Mouse (Mus musculus) heart, embryonic 10.5 days (tissue): ENCODE data around the gene Col16a1. TPM values are rescaled to one million over a fixed set of nuclear protein-coding genes. Genes with fewer than 3 reads are reported as not detected.

Experiments
- DNase-seq: peaks from one replicate; pipeline ENCODE4 v3.0.0-alpha.2; 2017; ENCODE audit warnings: low spot score
- H3K27ac ChIP-seq: fragments of 300-500 bp; sonication (generic); 2 replicates; pipeline ENCODE4 v1.5.1; 2016; ENCODE audit warnings: mild to moderate bottlenecking
- H3K27me3 ChIP-seq: fragments of 300-500 bp; sonication (generic); 2 replicates; pipeline ENCODE4 v1.6.1; 2016; ENCODE audit warnings: mild to moderate bottlenecking; ENCODE audit not compliant: poor library complexity, insufficient read depth, severe bottlenecking
- H3K36me3 ChIP-seq: fragments of 300-500 bp; sonication (generic); 2 replicates; pipeline ENCODE4 v1.6.1; 2016; ENCODE audit warnings: mild to moderate bottlenecking, moderate library complexity
- H3K4me1 ChIP-seq: fragments of 300-500 bp; sonication (generic); 2 replicates; pipeline ENCODE4 v1.6.1; 2016; ENCODE audit warnings: mild to moderate bottlenecking
- H3K4me3 ChIP-seq: fragments of 300-500 bp; sonication (generic); 2 replicates; pipeline ENCODE4 v1.5.1; 2016; ENCODE audit warnings: mild to moderate bottlenecking, moderate library complexity
- H3K9me3 ChIP-seq: fragments of 300-500 bp; sonication (generic); 2 replicates; pipeline ENCODE4 v1.6.1; 2016; ENCODE audit warnings: mild to moderate bottlenecking, moderate library complexity
- WGBS: fragments of 180-500 bp; shearing (Covaris S2); methylation state at CpG from one replicate; pipeline ENCODE4 v1.1.7; 2016; 5-methylcytosine and 5-hydroxymethylcytosine counted together
- polyA plus RNA-seq: library from polyadenylated mRNA; unstranded; fragments of >200 nt; fragmentation: Nextera tagmentation; extraction: Ambion mirVana; gene quantifications from 2 replicates; pipeline ENCODE4 v1.2.1, GENCODE M21; 2016

Gene Col16a1
- polyA plus RNA-seq: 11.0 and 11.7 TPM in 2 replicates

- Histone ChIP-seq H3K4me1 (peaks cover 53% of the 10 kb centered on the region), H3K4me3 (peak within 1 kb of the TSS; percentile 66), H3K36me3 (no peaks in the 10 kb centered on the region), H3K27me3 (peaks cover 48% of the 10 kb centered on the region), H3K27ac (peak within 1 kb of the TSS; percentile 93), H3K9me3 (no peaks in the 10 kb centered on the region)
- under 1% methylated on average over 46 of the region's 46 CpGs for WGBS
- peak; percentile 90 for DNase-seq
These were observed at the start of gene Col16a1 for GRCm38 (mm10) chr4:130047331-130048202. TSS of gene Col16a1 (plus strand) at chr4:130047840.

- Histone ChIP-seq H3K27ac (no peak overlapping the region), H3K36me3 (no peaks in the 10 kb centered on the region), H3K4me3 (no peak overlapping the region), H3K9me3 (no peaks in the 10 kb centered on the region), H3K4me1 (peaks cover 35% of the 10 kb centered on the region), H3K27me3 (peaks cover 75% of the 10 kb centered on the region)
- no peak for DNase-seq
- WGBS: 34% methylated on average over 11 of the region's 11 CpGs
These were observed 49.5 kb upstream of the Col16a1 start for GRCm38 (mm10) chr4:129998124-129998523.

- 36% methylated on average over 5 of the region's 5 CpGs for WGBS
- Histone ChIP-seq H3K27ac (peak overlapping the region; percentile 63; the same call in 1 of the 2 replicates), H3K27me3 (peaks cover 75% of the 10 kb centered on the region), H3K36me3 (no peaks in the 10 kb centered on the region), H3K9me3 (no peaks in the 10 kb centered on the region), H3K4me3 (no peak overlapping the region), H3K4me1 (peaks cover 38% of the 10 kb centered on the region)
- DNase-seq: no peak
These were observed 45.9 kb upstream of the Col16a1 start for GRCm38 (mm10) chr4:130001710-130002109.

GRCm38 (mm10) chr4:130002157-130002556 is 45.5 kb upstream of the Col16a1 start:
- Histone ChIP-seq H3K4me3 (no peak overlapping the region), H3K9me3 (no peaks in the 10 kb centered on the region), H3K4me1 (peaks cover 39% of the 10 kb centered on the region), H3K27me3 (peaks cover 75% of the 10 kb centered on the region), H3K27ac (peak overlapping the region; percentile 63; the same call in 1 of the 2 replicates), H3K36me3 (no peaks in the 10 kb centered on the region)
- 62% methylated on average over 10 of the region's 10 CpGs for WGBS
- DNase-seq: no peak

GRCm38 (mm10) chr4:130005593-130005992 is 42.0 kb upstream of the Col16a1 start:
- DNase-seq: no peak
- Histone ChIP-seq H3K27me3 (peaks cover 73% of the 10 kb centered on the region), H3K27ac (no peak overlapping the region), H3K4me1 (peaks cover 28% of the 10 kb centered on the region), H3K36me3 (no peaks in the 10 kb centered on the region), H3K9me3 (no peaks in the 10 kb centered on the region), H3K4me3 (no peak overlapping the region)
- 47% methylated on average over 9 of the region's 9 CpGs for WGBS

- 6% methylated on average over 25 of the region's 25 CpGs for whole genome bisulfite sequencing
- Histone ChIP-seq H3K27ac (peak overlapping the region; percentile 63; the same call in 1 of the 2 replicates), H3K36me3 (no peaks in the 10 kb centered on the region), H3K27me3 (peaks cover 82% of the 10 kb centered on the region), H3K9me3 (no peaks in the 10 kb centered on the region), H3K4me1 (peaks cover 19% of the 10 kb centered on the region), H3K4me3 (peak overlapping the region; percentile 55)
- no peak for DNase-seq
These were observed 41.1 kb upstream of the Col16a1 start for GRCm38 (mm10) chr4:130006533-130006932.

GRCm38 (mm10) chr4:130009043-130009442 is 38.6 kb upstream of the Col16a1 start:
- peaks cover 97% of the 10 kb centered on the region for H3K27me3 ChIP-seq
- WGBS: 67% methylated on average over 14 of the region's 14 CpGs

GRCm38 (mm10) chr4:130010723-130011122 is 36.9 kb upstream of the Col16a1 start:
- Histone ChIP-seq H3K27me3 (peaks cover 97% of the 10 kb centered on the region), H3K9me3 (no peaks in the 10 kb centered on the region), H3K4me1 (peaks cover 26% of the 10 kb centered on the region), H3K4me3 (no peak overlapping the region), H3K36me3 (no peaks in the 10 kb centered on the region), H3K27ac (no peak overlapping the region)
- WGBS: 87% methylated on average over 4 of the region's 4 CpGs
- DNase-seq: no peak

More at GRCm38 (mm10) chr4:130009043-130009442, 38.6 kb upstream of the Col16a1 start:
- DNase-seq: no peak
- H3K4me3 ChIP-seq: no peak overlapping the region
- H3K36me3 ChIP-seq: no peaks in the 10 kb centered on the region
- H3K4me1 ChIP-seq: peaks cover 17% of the 10 kb centered on the region
- no peaks in the 10 kb centered on the region for H3K9me3 ChIP-seq
- H3K27ac ChIP-seq: no peak overlapping the region

- Histone ChIP-seq H3K27me3 (peaks cover 97% of the 10 kb centered on the region), H3K36me3 (no peaks in the 10 kb centered on the region), H3K4me3 (no peak overlapping the region), H3K27ac (no peak overlapping the region), H3K4me1 (peaks cover 34% of the 10 kb centered on the region), H3K9me3 (no peaks in the 10 kb centered on the region)
- WGBS: 83% methylated on average over 6 of the region's 6 CpGs
- DNase-seq: no peak
These were observed 35.4 kb upstream of the Col16a1 start for GRCm38 (mm10) chr4:130012234-130012633.

GRCm38 (mm10) chr4:130013111-130013510 is 34.5 kb upstream of the Col16a1 start:
- no peaks in the 10 kb centered on the region for H3K36me3 ChIP-seq
- peaks cover 97% of the 10 kb centered on the region for H3K27me3 ChIP-seq
- H3K4me3 ChIP-seq: no peak overlapping the region
- peaks cover 35% of the 10 kb centered on the region for H3K4me1 ChIP-seq
- no peaks in the 10 kb centered on the region for H3K9me3 ChIP-seq
- H3K27ac ChIP-seq: no peak overlapping the region
- no peak for DNase-seq
- WGBS: 66% methylated on average over 10 of the region's 10 CpGs

GRCm38 (mm10) chr4:130016010-130016409 is 31.6 kb upstream of the Col16a1 start:
- Histone ChIP-seq H3K4me1 (peaks cover 30% of the 10 kb centered on the region), H3K36me3 (no peaks in the 10 kb centered on the region), H3K9me3 (no peaks in the 10 kb centered on the region), H3K4me3 (no peak overlapping the region), H3K27me3 (peaks cover 98% of the 10 kb centered on the region), H3K27ac (no peak overlapping the region)
- 54% methylated on average over 4 of the region's 4 CpGs for WGBS
- DNase-seq: no peak

GRCm38 (mm10) chr4:130017036-130017674 is 30.5 kb upstream of the Col16a1 start:
- H3K4me3 ChIP-seq: no peak overlapping the region
- H3K9me3 ChIP-seq: no peaks in the 10 kb centered on the region
- peaks cover 98% of the 10 kb centered on the region for H3K27me3 ChIP-seq
- peaks cover 36% of the 10 kb centered on the region for H3K4me1 ChIP-seq
- no peak overlapping the region for H3K27ac ChIP-seq
- DNase-seq: no peak
- no peaks in the 10 kb centered on the region for H3K36me3 ChIP-seq
- 60% methylated on average over 18 of the region's 18 CpGs for WGBS

- Histone ChIP-seq H3K4me1 (peaks cover 10% of the 10 kb centered on the region), H3K36me3 (no peaks in the 10 kb centered on the region), H3K27me3 (peaks cover 78% of the 10 kb centered on the region), H3K27ac (no peak overlapping the region), H3K4me3 (no peak overlapping the region), H3K9me3 (no peaks in the 10 kb centered on the region)
- no peak for DNase-seq
- WGBS: 85% methylated on average over 8 of the region's 8 CpGs
These were observed 24.7 kb upstream of the Col16a1 start for GRCm38 (mm10) chr4:130022952-130023351.
